Mouse (Mus musculus) stomach, postnatal 0 days (tissue): ENCODE results near the gene Eme1. TPM values are rescaled to one million over a fixed set of nuclear protein-coding genes. Genes with fewer than 3 reads are reported as not detected.

Experiments used
- ATAC-seq: fragments of 200-750 bp; cut with Nextera tagmentation; 2 replicates; pipeline ENCODE4 v1.8.0; 2017; ENCODE audit not compliant: low FRiP score, low TSS enrichment
- DNase-seq: peaks from one replicate; pipeline ENCODE4 v3.0.0-alpha.2; 2016; ENCODE audit warnings: low spot score
- H3K27ac ChIP-seq: fragments of 300-500 bp; sonication (generic); replicated peaks from 2 replicates; pipeline ENCODE4 v1.5.1; 2014; ENCODE audit warnings: mild to moderate bottlenecking, control low read depth
- H3K27me3 ChIP-seq: fragments of 300-500 bp; sonication (generic); 2 replicates; pipeline ENCODE4 v1.6.1; 2014; ENCODE audit warnings: low read length; ENCODE audit not compliant: control insufficient read depth, insufficient read depth
- H3K36me3 ChIP-seq: fragments of 300-500 bp; sonication (generic); 2 replicates; pipeline ENCODE4 v1.6.1; 2014; ENCODE audit warnings: low read length, mixed read lengths; ENCODE audit not compliant: control insufficient read depth, insufficient read depth
- H3K4me1 ChIP-seq: fragments of 300-500 bp; sonication (generic); replicated peaks from 2 replicates; pipeline ENCODE4 v1.6.1; 2014; ENCODE audit warnings: antibody characterized with exemption; ENCODE audit not compliant: control insufficient read depth, insufficient read depth
- H3K4me2 ChIP-seq: fragments of 300-500 bp; sonication (generic); replicated peaks from 2 replicates; pipeline ENCODE4 v1.6.1; 2014; ENCODE audit warnings: low read depth, mild to moderate bottlenecking, control low read depth, moderate library complexity
- H3K4me3 ChIP-seq: fragments of 300-500 bp; sonication (generic); 2 replicates; pipeline ENCODE4 v1.5.1; 2014; ENCODE audit warnings: low read depth, low read length, control low read depth
- H3K9ac ChIP-seq: fragments of 300-500 bp; sonication (generic); 2 replicates; pipeline ENCODE4 v1.6.1; 2014; ENCODE audit warnings: mild to moderate bottlenecking, low read length, control low read depth, mixed read lengths
- H3K9me3 ChIP-seq: fragments of 300-500 bp; sonication (generic); 2 replicates; pipeline ENCODE4 v1.6.1; 2016; ENCODE audit warnings: low read length; ENCODE audit not compliant: control insufficient read depth
- CTCF ChIP-seq: IDR thresholded peaks from 2 replicates; pipeline ENCODE4 v1.5.1; 2016; ENCODE audit warnings: antibody characterized with exemption, low read depth, mild to moderate bottlenecking, moderate library complexity
- EP300 ChIP-seq: optimal IDR thresholded peaks from 2 replicates; pipeline ENCODE3; 2016; ENCODE audit warnings: antibody characterized with exemption
- WGBS: fragments of 180-500 bp; shearing (Covaris S2); extraction: QIAGEN DNeasy Blood & Tissue Kit; methylation state at CpG from one replicate; pipeline ENCODE4 v1.1.7; 2014; 5-methylcytosine and 5-hydroxymethylcytosine counted together
- polyA plus RNA-seq: library from polyadenylated mRNA; unstranded; fragments of >200 nt; fragmentation: Nextera tagmentation; extraction: Ambion mirVana; gene quantifications from 2 replicates; pipeline ENCODE4 v1.2.1, GENCODE M21; 2015

The Eme1 gene
- polyA plus RNA-seq, 1 experiment from 2014 or later, result 3.4 TPM

DNA sequence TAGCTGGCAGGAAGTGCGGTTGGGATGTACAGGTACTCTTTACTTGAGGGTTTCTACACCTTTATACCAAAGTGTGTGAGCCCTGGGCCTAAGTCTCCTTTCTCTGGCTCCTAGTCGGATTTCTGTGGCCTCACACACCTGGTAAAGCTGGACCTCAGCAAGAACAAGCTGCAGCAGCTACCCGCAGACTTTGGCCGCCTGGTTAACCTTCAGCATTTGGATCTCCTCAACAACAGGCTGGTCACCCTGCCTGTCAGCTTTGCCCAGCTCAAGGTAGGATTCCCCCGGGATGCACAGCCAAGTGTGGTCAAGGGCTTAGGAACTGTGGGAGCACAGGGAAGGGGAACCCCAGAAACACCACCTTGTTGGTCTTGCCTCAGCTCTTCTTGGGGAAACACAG, 19.3 kb downstream of the Eme1 start:
- no peak overlapping the region for H3K9ac ChIP-seq
- H3K4me2 ChIP-seq, result no peak overlapping the region
- peaks cover 54% of the 10 kb centered on the region for H3K36me3 ChIP-seq
- DNase-seq (no peak), ATAC-seq (no peak)
- 93% methylated on average over 5 of the region's 5 CpGs for WGBS
- no peak overlapping the region for H3K27ac ChIP-seq
- no peak overlapping the region for H3K4me3 ChIP-seq
- H3K27me3 ChIP-seq, result no peaks in the 10 kb centered on the region
- H3K9me3 ChIP-seq, result no peaks in the 10 kb centered on the region
- TF ChIP-seq EP300 (no peak), CTCF (no peak)
- H3K4me1 ChIP-seq, result no peaks in the 10 kb centered on the region

DNA sequence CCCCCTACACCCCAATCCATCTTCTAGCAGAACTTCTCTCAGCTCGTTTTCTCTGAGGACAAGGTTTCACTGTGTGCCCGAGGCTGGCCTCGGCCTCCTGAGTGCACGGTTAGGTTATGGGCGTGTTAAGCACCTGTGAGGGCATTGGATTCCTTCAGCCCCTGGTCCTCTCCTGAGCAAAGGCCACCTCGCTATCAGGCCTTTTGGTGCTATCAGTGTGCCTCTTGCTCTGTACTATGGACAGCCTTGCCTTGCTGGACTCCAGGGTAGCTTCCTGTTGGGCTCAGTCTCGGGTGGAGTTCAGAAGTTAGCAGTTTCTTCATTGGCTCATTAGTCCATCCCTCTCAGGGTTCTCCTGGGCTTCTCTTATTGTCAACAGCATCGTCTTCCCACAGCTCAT, 20.8 kb downstream of the Eme1 start:
- WGBS, result 82% methylated on average over 8 of the region's 8 CpGs
- Histone ChIP-seq H3K27ac (no peak overlapping the region), H3K27me3 (no peaks in the 10 kb centered on the region), H3K36me3 (peaks cover 47% of the 10 kb centered on the region), H3K9me3 (no peaks in the 10 kb centered on the region), H3K4me3 (no peak overlapping the region), H3K9ac (no peak overlapping the region), H3K4me2 (no peak overlapping the region), H3K4me1 (no peaks in the 10 kb centered on the region)
- TF ChIP-seq EP300 (no peak), CTCF (no peak)
- ATAC-seq (no peak), DNase-seq (no peak)

DNA sequence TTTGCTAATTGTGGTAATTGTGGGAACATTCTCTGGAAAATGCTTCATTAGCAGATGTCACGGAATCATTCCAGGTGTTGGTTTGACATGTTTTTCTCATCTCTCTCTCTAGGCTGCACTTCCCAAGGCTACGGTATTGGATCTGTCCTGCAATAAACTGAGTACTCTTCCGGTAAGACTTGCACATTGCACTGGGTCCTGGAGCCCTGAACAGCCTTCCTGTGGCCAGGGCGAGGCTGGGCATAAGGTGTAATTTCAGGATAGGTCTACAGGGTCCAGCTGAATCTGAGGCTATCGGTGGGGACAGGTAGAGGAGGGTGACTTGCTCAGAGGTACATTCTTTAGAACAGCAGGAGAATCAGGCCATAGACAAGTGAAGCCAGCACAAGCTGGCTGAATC, 21.8 kb downstream of the Eme1 start:
- WGBS, result 94% methylated on average over 5 of the region's 5 CpGs
- H3K4me1 ChIP-seq, result no peaks in the 10 kb centered on the region
- no peak for DNase-seq

DNA sequence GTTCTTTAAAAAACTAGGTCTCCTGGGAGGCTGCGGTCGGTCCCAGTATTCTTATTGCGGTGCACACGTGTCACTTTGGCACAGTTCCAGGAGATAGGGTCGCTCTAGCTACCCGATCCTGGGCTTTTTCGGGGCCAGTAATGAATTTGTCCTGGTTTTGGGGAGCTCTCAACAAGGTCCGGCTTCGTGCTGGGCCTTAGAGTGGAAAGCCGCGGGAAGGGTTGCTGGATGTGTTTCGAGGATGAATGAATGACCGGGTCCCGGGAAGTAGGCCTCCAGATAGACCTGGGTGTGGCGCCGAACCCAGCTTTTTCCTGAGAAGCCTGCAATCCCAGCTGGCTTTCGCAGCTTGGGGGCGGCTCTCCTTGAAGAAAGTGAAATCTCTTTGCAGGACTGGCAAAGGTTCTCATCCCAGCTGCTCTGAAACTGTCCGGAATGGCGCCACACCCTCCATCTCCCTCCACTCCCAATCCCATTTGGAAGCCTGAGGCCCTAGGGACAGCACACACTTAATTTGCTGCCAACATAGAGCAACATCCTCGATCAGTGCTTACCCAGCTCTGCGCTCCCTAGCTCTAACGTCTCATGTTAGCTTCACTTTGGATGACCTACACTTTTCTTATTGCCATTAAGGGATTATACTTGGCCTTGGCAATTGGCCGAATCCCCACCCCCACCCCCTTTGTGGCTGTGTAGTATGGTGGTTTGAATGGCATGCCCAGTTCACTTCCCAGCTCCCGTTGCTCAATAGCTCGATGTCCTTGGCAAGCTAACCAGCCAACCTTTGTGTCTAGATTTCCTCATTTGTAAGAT, 23.4 kb downstream of the Eme1 start:
- Histone ChIP-seq H3K9ac (peak overlapping the region; percentile 86), H3K9me3 (no peaks in the 10 kb centered on the region), H3K4me1 (no peaks in the 10 kb centered on the region), H3K4me2 (peak overlapping the region; percentile 95), H3K4me3 (peak overlapping the region; percentile 94), H3K36me3 (peaks cover 23% of the 10 kb centered on the region), H3K27ac (peak overlapping the region; percentile 88), H3K27me3 (no peaks in the 10 kb centered on the region)
- 5% methylated on average over 26 of the region's 26 CpGs for WGBS
- ATAC-seq (peak; percentile 33; the same call in 1 of the 2 replicates), DNase-seq (peak; percentile 64)
- TF ChIP-seq CTCF (no peak), EP300 (no peak)

More for the DNA sequence above, 21.8 kb downstream of the Eme1 start:
- H3K9ac ChIP-seq, result no peak overlapping the region
- no peak overlapping the region for H3K27ac ChIP-seq
- H3K4me3 ChIP-seq, result no peak overlapping the region
- TF ChIP-seq EP300, result no peak
- TF ChIP-seq CTCF, result no peak
- no peaks in the 10 kb centered on the region for H3K27me3 ChIP-seq
- peaks cover 38% of the 10 kb centered on the region for H3K36me3 ChIP-seq
- H3K4me2 ChIP-seq, result no peak overlapping the region
- H3K9me3 ChIP-seq, result no peaks in the 10 kb centered on the region
- no peak for ATAC-seq

DNA sequence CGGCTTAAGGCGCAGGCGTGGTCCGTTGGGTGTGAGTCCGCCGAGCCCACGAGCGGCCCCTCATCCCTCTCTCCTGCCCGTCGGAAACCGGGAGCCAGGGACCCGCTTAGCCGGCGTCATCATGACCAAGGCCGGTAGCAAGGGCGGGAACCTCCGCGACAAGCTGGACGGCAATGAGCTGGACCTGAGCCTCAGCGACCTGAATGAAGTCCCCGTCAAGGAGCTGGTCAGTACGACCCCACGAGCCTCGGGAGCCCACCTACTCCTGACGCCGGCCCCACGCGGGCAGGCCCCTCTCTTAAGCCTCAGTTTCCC, 23.9 kb downstream of the Eme1 start:
- Histone ChIP-seq H3K9ac (peak overlapping the region; percentile 86), H3K4me1 (no peaks in the 10 kb centered on the region), H3K4me3 (peak overlapping the region; percentile 94), H3K9me3 (no peaks in the 10 kb centered on the region), H3K27me3 (no peaks in the 10 kb centered on the region), H3K27ac (peak overlapping the region; percentile 88), H3K4me2 (peak overlapping the region; percentile 95), H3K36me3 (peaks cover 18% of the 10 kb centered on the region)
- no peak for TF ChIP-seq CTCF
- TF ChIP-seq EP300, result no peak
- peak; percentile 66 for ATAC-seq
- under 1% methylated on average over 27 of the region's 28 CpGs for WGBS
- DNase-seq, result no peak

DNA sequence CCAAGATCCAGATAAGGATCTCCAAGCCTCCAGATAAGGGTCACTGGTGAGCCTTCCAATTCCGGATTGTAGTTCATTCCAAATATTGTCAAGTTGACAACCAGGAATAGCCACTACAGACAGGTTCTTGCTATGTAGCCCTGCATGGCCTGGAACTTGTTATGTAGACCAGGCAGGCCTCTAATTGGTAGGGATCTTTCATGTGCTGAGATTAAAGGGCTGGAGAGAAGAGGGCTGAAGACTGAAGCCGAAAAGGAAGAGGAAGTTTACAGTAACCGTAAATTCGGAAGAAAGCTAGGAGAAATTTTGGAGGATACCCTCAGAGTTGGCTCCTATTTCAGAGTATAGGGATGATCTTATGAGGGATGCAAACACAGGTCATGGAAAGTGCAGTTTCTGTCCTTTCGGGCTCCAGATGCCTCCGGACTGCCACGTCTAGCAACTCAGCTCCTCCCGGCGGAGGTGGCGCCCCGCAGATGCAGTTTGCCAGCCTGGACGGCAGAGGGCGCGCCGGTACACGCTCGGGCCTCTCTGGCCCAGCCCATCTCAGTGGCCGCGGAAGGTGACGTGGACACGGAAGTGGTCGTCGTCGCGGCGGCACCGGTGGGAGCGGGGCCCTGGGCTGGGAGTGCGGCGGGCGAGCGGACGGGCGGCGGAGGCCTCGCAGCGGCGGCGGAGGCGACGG, 24.4 kb downstream of the Eme1 start, which contains the start of gene Lrrc59:
Lrrc59 (plus strand) TSS at position 569 of the 685 bp plus-strand sequence.
- 5% methylated on average over 30 of the region's 41 CpGs for WGBS
- Histone ChIP-seq H3K27ac (peak within 1 kb of the TSS; percentile 88), H3K4me1 (no peaks in the 10 kb centered on the region), H3K9ac (peak within 1 kb of the TSS; percentile 86), H3K27me3 (no peaks in the 10 kb centered on the region), H3K4me3 (peak within 1 kb of the TSS; percentile 94), H3K9me3 (no peaks in the 10 kb centered on the region), H3K4me2 (peak within 1 kb of the TSS; percentile 95), H3K36me3 (peaks cover 13% of the 10 kb centered on the region)
- DNase-seq (peak; percentile 97), ATAC-seq (peak; percentile 96)
- TF ChIP-seq EP300 (no peak), CTCF (peak; percentile 97)
